Comparison of ENCODE assay signal across 8 mouse cellular contexts in genomic region chr3:68964682-68965081, GRCm38 (mm10). TPM values are rescaled to one million over a fixed set of nuclear protein-coding genes. Genes with fewer than 3 reads are reported as not detected.
DNase-seq lines count a peak whose midpoint lies in the region; ATAC-seq and TF ChIP-seq lines count a peak whose summit lies in the region.

No protein-coding gene starts in this region.

- no peak overlapping the region for H3K4me3 ChIP-seq in left cerebral cortex, adult 2 months
- H3K4me3 ChIP-seq in midbrain, embryonic 13.5 days (replicated peaks), result no peak overlapping the region

- no peak overlapping the region for H3K4me2 ChIP-seq in midbrain, embryonic 13.5 days (replicated peaks)

- intact Hi-C loops in left cerebral cortex, adult 2 months (cut with DNase I), result no loop called here
- intact Hi-C loops in left cerebral cortex, postnatal 14 days (cut with DNase I), result no loop called here

- no peak overlapping the region for H3K9ac ChIP-seq in midbrain, embryonic 13.5 days (replicated peaks)

- no peak for TF ChIP-seq POLR2A in brain, embryonic 14.5 days (IDR thresholded peaks at IDR 0.05; ENCODE audit: borderline replicate concordance, extremely low read depth, insufficient read depth, insufficient read length, poor library complexity, severe bottlenecking)

- no peak for ATAC-seq in CD4-positive, CD25-positive, alpha-beta regulatory T cell, adult 4 months
- ATAC-seq in midbrain, embryonic 13.5 days, result no peak

- H3K27me3 ChIP-seq in midbrain, embryonic 13.5 days, result no peaks in the 10 kb centered on the region

- no peak overlapping the region for H3K27ac ChIP-seq in left cerebral cortex, adult 2 months
- no peak overlapping the region for H3K27ac ChIP-seq in midbrain, embryonic 13.5 days

- peaks cover 46% of the 10 kb centered on the region for H3K36me3 ChIP-seq in midbrain, embryonic 13.5 days

- peak; percentile 82 for DNase-seq in CD4-positive, CD25-positive, alpha-beta regulatory T cell, adult 2 months (ENCODE audit: low read depth, low spot score)
- no peak for DNase-seq in left cerebral cortex, adult 2 months (ENCODE audit: extremely low spot score in 1 of 2, low spot score in 2 of 2)
- DNase-seq in left cerebral cortex, postnatal 14 days (ENCODE audit: low spot score in 2 of 2), result no peak
- no peak for DNase-seq in brain, embryonic 14.5 days (ENCODE audit: low read depth)
- peak; percentile 34 for DNase-seq in retina, postnatal 1 day
- DNase-seq in left cerebral cortex, adult 11 months (ENCODE audit: low spot score), result no peak

- H3K4me1 ChIP-seq in midbrain, embryonic 13.5 days (replicated peaks), result no peaks in the 10 kb centered on the region

- peak; percentile 23 for TF ChIP-seq CTCF in left cerebral cortex, adult 2 months (IDR thresholded peaks at IDR 0.05)
- TF ChIP-seq CTCF in brain, embryonic 14.5 days (IDR thresholded peaks at IDR 0.05; ENCODE audit: borderline replicate concordance, extremely low read depth, insufficient read depth, insufficient read length), result peak; percentile 4; the same call in 1 of the 2 replicates

- no peaks in the 10 kb centered on the region for H3K9me3 ChIP-seq in midbrain, embryonic 13.5 days

RNA-seq across cellular contexts. Expression of gene Ift80, which starts 39.7 kb away (rescaled TPM):
- 100 to 1,000 TPM; 165 to 175 TPM for polyA plus RNA-seq in CD4-positive, CD25-positive, alpha-beta regulatory T cell, adult 4 months (2017; shearing (Covaris generic))
- total RNA-seq in left cerebral cortex, adult 2 months (2021), result 10 to 100 TPM; 19.9 to 26.1 TPM
- 10 to 100 TPM; 17.6 to 17.7 TPM for total RNA-seq in left cerebral cortex, postnatal 14 days (2021)
- 11.4 and 12.9 TPM in 2 replicates for polyA plus RNA-seq in brain, embryonic 14.5 days (2012; rRNA removed)
- 10.0 and 11.4 TPM in 2 replicates for polyA plus RNA-seq in midbrain, embryonic 13.5 days (2015; fragmentation: Nextera tagmentation; extraction: Ambion mirVana)

RNA-seq across cellular contexts. Expression of gene Smc4, which starts 39.9 kb away (rescaled TPM):
- polyA plus RNA-seq in CD4-positive, CD25-positive, alpha-beta regulatory T cell, adult 4 months (2017; shearing (Covaris generic)), result 100 to 1,000 TPM; 450 to 528 TPM
- 1 to 10 TPM; 4.7 to 4.9 TPM for total RNA-seq in left cerebral cortex, adult 2 months (2021)
- total RNA-seq in left cerebral cortex, postnatal 14 days (2021), result 1 to 10 TPM; 6.4 to 8.2 TPM
- polyA plus RNA-seq in brain, embryonic 14.5 days (2012; rRNA removed), result 21.2 and 22.0 TPM in 2 replicates
- polyA plus RNA-seq in midbrain, embryonic 13.5 days (2015; fragmentation: Nextera tagmentation; extraction: Ambion mirVana), result 91.4 and 94.1 TPM in 2 replicates

Comparison
In these comparisons a context has a peak if more than half of its experiments do, and no peak if none do; other contexts are left out.
1. DNase-seq: peak in CD4-positive, CD25-positive, alpha-beta regulatory T cell, adult 2 months (single experiment) and retina, postnatal 1 day (single experiment); none in left cerebral cortex, adult 2 months (0 of 2), left cerebral cortex, postnatal 14 days (0 of 2), brain, embryonic 14.5 days (single experiment) and left cerebral cortex, adult 11 months (single experiment).
2. RNA of gene Ift80, which starts 39.7 kb away (polyA plus RNA-seq): 165 to 175 TPM in CD4-positive, CD25-positive, alpha-beta regulatory T cell, adult 4 months; 11.4 to 12.9 TPM in brain, embryonic 14.5 days and 10.0 to 11.4 TPM in midbrain, embryonic 13.5 days; every median in the first group is over 10 times any median in the second.